Mouse (Mus musculus): ENCODE results near the gene I830077J02Rik.
A peak's percentile ranks its signal among the peaks of the same experiment; 100 is the strongest.

I830077J02Rik gene

GRCm38 (mm10) chr3:105892572-105893495, 39.6 kb downstream of the I830077J02Rik start:
- peak; percentile 77 to 86 for DNase-seq

- peak; percentile 83 to 87 for DNase-seq
Measured at GRCm38 (mm10) chr3:105891760-105892571, 40.5 kb downstream of the I830077J02Rik start.

- peak in 1 of 2 experiments; percentile 6 for DNase-seq
Measured at GRCm38 (mm10) chr3:105891141-105891540, 41.3 kb downstream of the I830077J02Rik start.

- peak; percentile 13 to 26 for DNase-seq
Measured at GRCm38 (mm10) chr3:105890220-105890619, 42.2 kb downstream of the I830077J02Rik start.

DNA sequence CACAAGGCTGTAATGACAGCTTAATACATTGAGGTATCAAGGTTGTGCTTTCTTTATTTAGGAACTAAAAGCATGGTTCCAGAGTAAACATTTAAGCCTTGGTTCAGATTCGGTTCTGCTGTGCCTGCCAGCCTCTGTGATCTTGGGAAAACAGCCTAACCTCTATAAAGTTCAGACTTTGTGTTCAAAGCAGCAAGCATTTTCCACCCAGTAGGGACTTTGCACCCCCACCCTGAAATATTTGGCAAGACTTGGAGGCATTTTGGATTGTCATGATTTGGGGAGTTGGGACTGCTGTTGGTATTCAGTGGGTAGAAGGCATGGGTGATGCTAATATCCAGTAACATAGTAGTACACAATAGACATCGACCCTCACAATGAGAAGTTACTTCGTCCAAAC, 43.5 kb downstream of the I830077J02Rik start:
- DNase-seq: no peak

GRCm38 (mm10) chr3:105883111-105883510, 49.4 kb downstream of the I830077J02Rik start:
- no peak for DNase-seq

- no peak for DNase-seq
Measured at GRCm38 (mm10) chr3:105882105-105882504, 50.4 kb downstream of the I830077J02Rik start.

DNA sequence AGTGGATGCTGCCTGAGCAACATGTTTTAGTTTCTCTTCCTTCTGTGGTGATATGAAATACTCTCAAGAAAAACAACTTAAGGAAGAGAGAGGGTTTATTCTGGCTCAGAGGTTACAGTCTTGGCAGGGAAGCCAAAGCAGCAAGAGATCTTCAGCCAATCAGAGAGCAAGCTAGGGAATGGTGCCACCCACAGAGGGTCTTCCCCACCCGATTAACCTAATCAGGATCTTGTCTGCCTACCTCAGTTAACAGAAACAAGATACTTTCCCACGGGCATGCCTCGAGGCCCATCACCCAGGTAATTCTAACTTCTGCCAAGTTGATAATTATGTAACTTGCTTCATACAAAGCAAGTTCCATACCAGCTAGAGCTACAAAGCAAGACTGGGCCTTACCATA, 52.0 kb downstream of the I830077J02Rik start:
- DNase-seq: no peak

- DNase-seq: no peak
Measured at GRCm38 (mm10) chr3:105878751-105879150, 53.7 kb downstream of the I830077J02Rik start.

DNA sequence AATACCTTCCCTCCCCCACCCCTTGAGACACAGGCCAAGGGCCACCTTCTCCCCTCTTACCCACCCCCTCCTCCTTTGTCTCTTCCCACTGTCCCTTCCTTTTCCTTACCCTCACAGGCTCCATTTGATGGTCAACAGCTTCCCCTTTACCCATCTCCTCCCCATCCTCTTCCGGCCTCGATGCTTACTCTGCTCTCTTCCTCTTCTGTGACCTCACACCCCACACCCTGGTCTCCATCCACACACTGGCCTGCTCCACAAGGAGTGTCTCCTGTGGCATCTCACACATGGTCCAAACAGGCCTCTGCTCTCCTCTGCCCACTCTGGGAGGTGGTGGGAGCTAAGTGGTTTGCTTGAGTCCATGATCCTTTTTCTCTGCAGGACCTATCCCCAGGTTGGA, 54.5 kb downstream of the I830077J02Rik start:
- DNase-seq: no peak

- no peak for DNase-seq
Measured at GRCm38 (mm10) chr3:105877252-105877803, 55.1 kb downstream of the I830077J02Rik start.

- no peak for DNase-seq
Measured at GRCm38 (mm10) chr3:105876022-105876421, 56.4 kb downstream of the I830077J02Rik start.

Data from thymus, postnatal 36 days (tissue).